Mouse (Mus musculus): ENCODE results near the gene Dzank1.

Gene Dzank1

GRCm38 (mm10) chr2:144526981-144527820, at the start of gene Dzank1, which contains the start of gene Polr3f:
TSS of gene Dzank1 (minus strand) at chr2:144527414.
TSS of gene Polr3f (plus strand) at chr2:144527718.
- peak; percentile 98 for DNase-seq (ENCODE audit: low read depth, low spot score)

GRCm38 (mm10) chr2:144555820-144556552, 28.8 kb upstream of the Dzank1 start, which contains the start of gene Sec23b:
TSS of gene Sec23b (plus strand) at chr2:144556229.
- DNase-seq (ENCODE audit: low read depth, low spot score), result peak; percentile 97

GRCm38 (mm10) chr2:144555286-144555819, 28.1 kb upstream of the Dzank1 start:
- no peak for DNase-seq (ENCODE audit: low read depth, low spot score)

- DNase-seq (ENCODE audit: low read depth, low spot score), result peak; percentile 50
Observed at GRCm38 (mm10) chr2:144553905-144554304, 26.7 kb upstream of the Dzank1 start.

GRCm38 (mm10) chr2:144550529-144550928, 23.3 kb upstream of the Dzank1 start, which contains the start of gene Rbbp9:
TSS of gene Rbbp9 (minus strand) at chr2:144550869.
- DNase-seq (ENCODE audit: low read depth, low spot score), result no peak

- no peak for DNase-seq (ENCODE audit: low read depth, low spot score)
Observed at GRCm38 (mm10) chr2:144547559-144547958, 20.3 kb upstream of the Dzank1 start.

- DNase-seq (ENCODE audit: low read depth, low spot score), result no peak
Observed at GRCm38 (mm10) chr2:144545481-144545880, 18.3 kb upstream of the Dzank1 start.

GRCm38 (mm10) chr2:144545061-144545460, 17.8 kb upstream of the Dzank1 start:
- DNase-seq (ENCODE audit: low read depth, low spot score), result no peak

- DNase-seq (ENCODE audit: low read depth, low spot score), result no peak
Observed at GRCm38 (mm10) chr2:144544630-144545029, 17.4 kb upstream of the Dzank1 start.

- no peak for DNase-seq (ENCODE audit: low read depth, low spot score)
Observed at GRCm38 (mm10) chr2:144543670-144544069, 16.5 kb upstream of the Dzank1 start.

- peak; percentile 41 for DNase-seq (ENCODE audit: low read depth, low spot score)
Observed at GRCm38 (mm10) chr2:144541246-144541645, 14.0 kb upstream of the Dzank1 start.

GRCm38 (mm10) chr2:144537123-144537522, 9.9 kb upstream of the Dzank1 start:
- no peak for DNase-seq (ENCODE audit: low read depth, low spot score)

- no peak for DNase-seq (ENCODE audit: low read depth, low spot score)
Observed at GRCm38 (mm10) chr2:144527821-144528174, 584 bp upstream of the Dzank1 start.

GRCm38 (mm10) chr2:144525856-144526255, 1.4 kb downstream of the Dzank1 start:
- peak; percentile 46 for DNase-seq (ENCODE audit: low read depth, low spot score)

- DNase-seq (ENCODE audit: low read depth, low spot score), result no peak
Observed at GRCm38 (mm10) chr2:144519772-144520171, 7.4 kb downstream of the Dzank1 start.

GRCm38 (mm10) chr2:144514619-144515018, 12.6 kb downstream of the Dzank1 start:
- DNase-seq (ENCODE audit: low read depth, low spot score), result no peak

GRCm38 (mm10) chr2:144502134-144502533, 25.1 kb downstream of the Dzank1 start:
- DNase-seq (ENCODE audit: low read depth, low spot score), result no peak

GRCm38 (mm10) chr2:144489342-144489741, 37.9 kb downstream of the Dzank1 start:
- DNase-seq (ENCODE audit: low read depth, low spot score), result no peak

GRCm38 (mm10) chr2:144487476-144487875, 39.7 kb downstream of the Dzank1 start:
- no peak for DNase-seq (ENCODE audit: low read depth, low spot score)

- no peak for DNase-seq (ENCODE audit: low read depth, low spot score)
Observed at GRCm38 (mm10) chr2:144485439-144485838, 41.8 kb downstream of the Dzank1 start.

GRCm38 (mm10) chr2:144484084-144484483, 43.1 kb downstream of the Dzank1 start:
- DNase-seq (ENCODE audit: low read depth, low spot score), result no peak

GRCm38 (mm10) chr2:144479421-144479820, 47.8 kb downstream of the Dzank1 start:
- DNase-seq (ENCODE audit: low read depth, low spot score), result no peak

All from A20 (cell line).